Mouse (Mus musculus) MEL-GATA-1-ER (cell line): ENCODE measurements around the gene Hadha.
A peak's percentile ranks its signal among the peaks of the same experiment; 100 is the strongest.

Source experiments
- DNase-seq: peaks from one replicate; pipeline ENCODE4 v3.0.0-alpha.2; 2012; ENCODE audit warnings: low read depth; ENCODE audit errors: extremely low read depth

Gene Hadha

DNA sequence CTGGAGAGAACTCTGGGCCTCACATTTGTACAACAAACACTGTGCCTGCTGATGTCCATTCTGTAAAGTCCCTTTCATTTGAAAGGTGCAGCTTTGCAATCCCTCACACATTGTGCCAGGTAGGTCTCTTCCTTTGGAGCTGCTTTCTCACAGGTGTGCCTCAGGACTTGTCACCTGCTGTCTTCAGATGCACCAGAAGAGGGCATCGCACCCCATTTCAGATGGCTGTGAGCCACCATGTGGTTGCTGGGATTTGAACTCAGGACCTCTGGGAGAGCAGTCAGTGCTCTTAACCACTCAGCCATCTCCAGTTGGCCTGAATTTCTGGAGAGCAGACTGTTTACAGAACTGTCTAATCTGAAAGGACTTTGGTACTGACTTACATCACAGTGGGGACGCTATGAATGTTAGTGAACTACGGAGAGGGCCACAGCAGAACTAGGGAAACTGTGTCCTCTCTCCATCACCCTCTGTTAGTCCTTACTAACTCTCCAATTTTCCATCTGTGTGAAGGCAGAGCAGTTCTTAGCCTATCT lies 42.4 kb downstream of the Hadha start:
- no peak for DNase-seq

DNA sequence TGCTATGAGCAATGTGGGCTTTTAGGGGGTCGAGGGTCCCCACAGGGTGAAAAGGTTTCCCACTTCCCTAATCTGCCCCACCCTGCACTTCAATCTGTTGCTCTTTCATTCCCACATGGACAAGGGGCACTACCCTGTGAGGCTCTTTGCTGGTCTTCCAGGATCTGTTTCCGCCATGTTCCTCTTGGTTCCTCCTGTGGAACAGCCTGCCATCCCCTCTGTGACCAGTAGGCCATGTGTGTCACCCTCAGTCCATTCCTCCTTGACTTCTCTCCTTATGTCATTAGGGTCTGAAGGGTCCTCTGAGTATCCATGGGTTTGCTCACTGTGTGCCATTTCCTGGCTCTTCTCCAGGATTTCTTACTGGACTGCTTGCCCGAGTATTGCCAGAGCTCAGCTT lies 43.2 kb downstream of the Hadha start:
- DNase-seq: no peak

DNA sequence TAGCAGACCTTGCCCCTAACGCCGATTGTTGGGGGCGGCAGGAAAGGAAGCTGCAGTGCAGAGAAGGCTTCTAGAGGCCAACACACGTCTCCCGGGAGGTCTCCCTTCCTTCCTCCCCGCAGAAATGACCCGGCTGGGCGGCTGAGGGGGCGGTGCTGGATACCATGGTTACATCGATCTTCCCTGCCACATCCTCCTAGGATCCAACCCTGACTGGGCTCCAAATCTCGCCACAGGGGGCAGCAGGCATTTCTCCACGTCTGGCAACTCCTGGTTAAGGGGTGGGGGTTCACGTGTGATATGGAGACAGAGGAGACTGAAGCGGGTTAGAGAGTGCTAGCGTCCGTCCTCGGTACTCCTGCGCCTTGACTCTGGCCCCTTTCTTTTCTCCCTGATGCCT lies 43.8 kb downstream of the Hadha start:
- no peak for DNase-seq

DNA sequence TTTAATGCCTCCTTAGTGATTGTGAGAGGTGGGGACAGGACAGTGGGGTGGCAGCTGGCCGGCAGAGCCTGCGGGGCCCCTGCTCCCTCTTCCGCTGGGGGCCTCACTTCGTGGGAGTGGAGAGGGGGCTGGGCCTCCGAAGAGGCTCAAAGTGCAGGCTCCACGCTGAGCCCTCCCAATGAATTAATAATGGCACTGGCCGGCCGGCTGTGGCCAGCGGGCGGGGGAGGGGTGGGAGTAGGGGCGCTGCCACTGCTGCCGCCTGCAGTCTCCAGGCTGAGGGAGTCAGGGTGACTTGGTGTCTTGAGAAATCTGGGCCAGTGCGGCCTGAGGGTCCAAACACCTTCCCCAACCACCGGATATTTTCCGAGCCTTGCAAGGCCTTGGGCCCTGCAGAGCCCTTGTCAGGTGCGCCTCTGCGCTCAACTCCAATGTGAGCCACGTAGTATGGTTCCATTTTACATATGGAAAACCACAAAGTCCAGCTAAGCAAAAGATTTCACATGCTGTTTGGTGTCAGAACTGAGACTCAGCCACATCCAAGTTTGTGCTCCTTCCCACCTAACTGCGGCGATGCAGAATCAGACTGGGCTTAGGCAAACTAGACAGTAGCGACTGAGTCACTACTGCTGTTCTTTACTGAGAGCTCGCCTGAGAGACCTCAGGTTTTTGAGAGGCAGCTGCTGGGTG lies 44.4 kb downstream of the Hadha start:
- no peak for DNase-seq

DNA sequence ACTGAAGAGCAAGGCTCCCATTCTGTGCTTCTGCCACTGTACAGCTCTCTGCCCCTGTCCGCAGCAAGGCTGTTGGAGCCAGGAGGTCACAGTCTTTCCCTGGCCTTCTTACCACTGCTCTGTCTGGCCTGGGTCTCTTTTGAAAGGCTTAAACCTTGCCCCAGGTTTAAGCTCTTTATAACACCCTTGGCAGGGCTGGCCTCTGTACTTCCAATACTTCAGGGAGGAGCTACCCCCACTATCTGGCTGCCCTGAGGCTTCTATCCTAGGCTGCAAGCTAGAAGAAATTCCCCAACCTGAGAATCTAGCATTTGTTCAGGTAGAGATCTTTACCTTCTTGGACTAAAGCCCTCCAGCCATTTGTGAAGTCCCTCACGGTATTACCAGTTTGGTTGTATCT lies 45.1 kb downstream of the Hadha start:
- DNase-seq: no peak

DNA sequence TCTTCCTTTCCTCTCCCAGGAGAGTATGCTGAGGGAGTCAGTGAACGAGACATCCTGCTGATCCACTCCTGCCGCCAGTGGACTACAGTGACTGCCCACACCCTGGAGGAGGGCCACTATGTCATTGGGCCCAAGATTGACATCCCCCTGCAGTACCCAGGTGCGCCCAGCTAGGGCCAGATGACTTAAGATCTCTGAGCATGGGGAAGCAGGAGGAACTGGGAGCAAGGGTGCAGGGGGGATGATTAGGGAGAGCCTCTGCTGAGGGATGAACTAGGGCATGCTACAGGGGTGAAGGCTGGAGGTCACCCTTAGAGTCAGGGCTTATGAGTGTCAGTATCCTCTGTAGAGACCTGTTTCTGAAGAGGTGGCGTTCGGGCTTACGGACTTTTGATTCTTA lies 46.7 kb downstream of the Hadha start:
- DNase-seq: no peak

DNA sequence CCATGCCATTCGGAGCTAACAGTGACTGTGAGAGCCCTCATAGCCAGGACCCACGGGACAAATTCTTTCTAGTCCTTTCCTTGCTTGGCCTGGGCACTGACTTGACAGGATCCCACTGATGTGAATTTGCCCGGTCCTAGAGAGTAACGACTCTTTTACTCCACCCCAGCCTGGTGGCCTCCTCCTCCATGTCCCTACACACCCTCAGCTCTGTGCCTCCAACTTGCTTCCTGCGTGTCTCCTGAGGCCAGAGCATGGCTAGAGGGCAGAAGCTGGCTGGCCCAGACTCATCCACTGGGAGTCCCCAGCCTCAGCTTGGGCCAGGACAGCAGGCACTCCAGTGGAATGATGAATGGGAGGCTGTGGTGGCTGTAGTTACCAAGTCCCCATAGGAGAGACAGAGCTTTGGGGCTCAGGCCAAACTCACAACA lies 47.3 kb downstream of the Hadha start:
- no peak for DNase-seq

DNA sequence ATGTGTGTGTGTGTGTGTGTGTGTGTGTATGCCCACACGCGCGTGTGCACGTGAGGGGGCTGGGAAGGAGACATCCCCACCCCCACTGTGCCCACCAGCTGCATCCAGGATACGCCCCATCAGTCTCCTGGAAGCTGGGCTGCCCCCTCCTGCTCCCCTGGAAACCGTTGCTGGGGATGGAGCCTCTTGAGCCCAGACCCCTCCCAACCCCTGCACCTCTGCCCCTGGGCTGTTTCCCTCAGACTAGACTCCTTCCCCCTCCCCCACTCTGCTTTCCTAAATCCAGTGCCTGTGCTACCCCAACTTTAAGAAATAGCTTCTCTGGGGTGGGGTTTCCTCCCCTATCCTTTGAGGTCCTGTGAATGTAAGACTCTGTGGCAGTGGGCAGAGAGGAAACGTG lies 47.8 kb downstream of the Hadha start:
- no peak for DNase-seq

DNA sequence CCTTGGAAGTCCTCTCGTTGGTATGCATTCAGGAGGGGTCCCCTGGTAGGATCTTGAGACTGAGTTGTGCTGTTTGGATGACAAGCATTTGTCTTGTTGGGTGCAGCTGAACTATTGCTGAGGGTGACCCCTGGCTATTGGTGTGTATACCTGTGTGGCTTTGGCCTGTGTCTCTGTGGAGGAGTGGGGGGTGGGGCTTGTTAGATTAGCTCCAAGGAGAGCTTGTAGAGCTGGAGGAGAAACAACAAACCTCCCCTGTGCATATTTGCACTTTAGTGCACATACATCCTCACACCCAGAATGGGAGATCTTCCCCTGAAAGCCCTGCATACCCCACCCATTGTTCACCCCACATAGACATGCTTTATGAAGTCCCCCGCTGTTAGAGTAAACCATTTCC lies 48.2 kb downstream of the Hadha start:
- DNase-seq: no peak

DNA sequence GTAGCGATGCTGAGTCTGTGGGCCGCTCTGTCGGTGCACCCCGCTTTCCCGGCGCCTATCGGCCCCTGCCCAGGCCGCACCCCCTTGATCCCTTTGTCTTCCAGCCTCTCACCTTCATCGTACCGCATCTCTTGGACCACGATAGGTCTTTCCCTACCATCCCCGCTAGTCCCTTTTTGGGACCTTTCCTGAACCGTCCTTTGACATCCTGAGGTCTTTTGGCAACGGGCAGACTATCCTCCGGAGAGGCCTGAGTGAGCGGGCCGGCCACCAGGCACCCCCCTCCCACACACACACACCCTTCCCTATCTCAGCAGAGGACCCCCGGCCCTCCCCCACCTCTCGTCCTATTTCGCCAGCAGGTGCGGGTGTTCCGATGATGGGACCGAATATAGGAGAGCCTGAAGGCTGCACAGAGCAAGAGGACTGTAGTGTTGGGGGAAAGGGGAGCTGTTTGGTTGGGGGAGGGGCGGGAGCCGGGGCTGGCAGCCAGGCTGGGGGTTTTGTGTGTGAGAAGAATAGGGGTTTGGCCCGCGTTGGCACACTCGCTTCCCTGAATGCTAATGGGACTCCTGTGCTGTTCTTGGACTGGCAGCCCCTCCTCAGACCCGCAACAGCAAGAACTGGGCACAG lies 49.2 kb downstream of the Hadha start, which contains the start of gene 3110082J24Rik:
3110082J24Rik (minus strand) TSS at position 419 of the 633 bp plus-strand sequence.
- no peak for DNase-seq

DNA sequence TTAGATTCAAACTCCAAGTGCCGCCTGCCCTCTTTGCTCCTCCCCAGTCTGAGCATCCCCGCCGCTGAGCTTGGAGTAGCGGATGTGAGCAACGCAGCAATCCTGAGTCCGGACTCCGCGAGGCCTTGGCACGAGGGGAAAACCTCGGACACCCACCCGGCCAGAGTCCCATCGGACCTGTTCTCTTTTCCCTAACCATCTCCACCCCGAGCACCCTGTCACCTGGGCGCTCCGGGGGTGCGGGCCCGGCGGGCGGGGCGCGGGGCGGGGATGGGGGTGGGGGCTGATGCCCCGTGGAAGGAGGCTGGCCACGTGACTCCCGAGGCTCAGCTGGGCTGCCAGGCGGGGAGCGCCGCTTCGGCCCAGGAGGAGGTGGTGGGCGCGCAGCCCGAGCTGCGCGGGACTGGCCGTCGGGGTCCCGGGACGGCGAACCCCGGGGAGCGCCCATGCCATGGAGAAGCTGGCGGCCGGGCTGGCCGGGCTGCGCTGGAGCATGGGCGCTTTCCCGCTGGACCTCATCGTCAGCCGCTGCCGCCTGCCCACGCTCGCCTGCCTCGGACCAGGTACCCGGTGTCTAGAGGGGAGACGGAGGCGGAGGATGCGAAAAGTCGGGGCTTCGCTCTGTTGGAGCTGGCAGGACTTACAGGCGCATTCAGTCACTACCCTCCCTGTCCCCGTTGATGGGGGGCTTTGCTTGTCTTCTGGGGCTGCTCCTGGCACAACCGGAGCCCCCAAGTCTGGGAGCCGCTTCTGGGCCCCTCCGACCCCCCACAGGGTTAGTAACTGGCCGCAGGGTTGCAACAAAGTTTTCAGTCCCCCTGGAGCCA lies 49.9 kb downstream of the Hadha start, which contains the start of gene Garem2:
Garem2 (plus strand) TSS at position 321 of the 827 bp plus-strand sequence.
- DNase-seq: no peak

DNA sequence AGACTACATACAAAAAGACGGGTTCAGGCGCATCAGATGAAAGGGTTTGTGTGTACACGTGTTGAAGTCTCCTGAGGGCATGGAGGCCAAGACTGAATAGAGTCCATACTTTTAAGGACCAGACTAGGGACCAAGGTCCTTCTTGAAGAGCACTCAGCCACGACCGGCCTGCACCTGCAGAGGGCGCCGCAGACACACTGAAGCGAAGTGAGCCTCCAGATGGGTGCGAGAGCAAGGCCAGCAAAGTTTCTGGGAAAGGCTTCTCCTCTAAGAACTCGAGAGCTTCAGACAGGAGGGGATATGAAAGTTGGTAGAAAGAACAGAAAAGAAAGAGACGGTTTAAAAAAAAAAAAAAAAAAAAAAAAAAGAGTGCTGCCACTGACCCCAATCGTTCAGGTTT lies 50.6 kb downstream of the Hadha start:
- no peak for DNase-seq

DNA sequence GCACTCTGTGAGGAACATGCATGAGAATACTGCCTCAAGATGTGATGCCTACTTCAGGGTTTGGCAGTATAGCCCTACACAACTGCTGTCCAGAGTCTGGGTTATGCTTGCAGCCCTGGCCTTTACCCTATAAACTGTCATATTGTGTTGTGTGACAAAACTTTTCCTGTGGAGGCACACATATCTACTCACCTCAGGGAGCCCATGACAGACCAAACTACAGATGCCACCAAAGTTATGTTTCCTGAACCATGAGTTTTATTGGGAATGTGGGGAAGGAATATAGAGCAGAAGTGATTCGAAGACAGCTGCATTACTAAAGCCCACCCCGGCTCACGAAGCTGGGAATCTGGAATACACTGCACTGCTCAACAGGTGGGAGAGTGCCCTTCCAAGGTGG lies 51.6 kb downstream of the Hadha start:
- no peak for DNase-seq

DNA sequence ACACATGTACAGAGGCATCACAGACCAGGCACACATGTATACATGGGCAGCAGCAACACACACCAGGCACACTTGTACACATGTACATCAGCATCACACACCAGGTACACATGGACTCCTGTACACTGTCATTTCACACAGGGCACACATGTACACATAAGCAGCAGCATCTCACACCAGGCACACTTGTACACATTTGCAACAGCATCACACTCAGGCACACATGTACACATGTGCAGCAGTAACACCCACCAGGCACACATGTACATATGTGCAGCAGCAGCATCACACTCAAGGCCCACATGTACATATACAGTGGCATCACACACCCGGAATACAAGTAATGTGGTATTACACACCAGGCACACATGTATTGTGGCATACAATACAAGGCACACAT lies 56.7 kb downstream of the Hadha start:
- no peak for DNase-seq

DNA sequence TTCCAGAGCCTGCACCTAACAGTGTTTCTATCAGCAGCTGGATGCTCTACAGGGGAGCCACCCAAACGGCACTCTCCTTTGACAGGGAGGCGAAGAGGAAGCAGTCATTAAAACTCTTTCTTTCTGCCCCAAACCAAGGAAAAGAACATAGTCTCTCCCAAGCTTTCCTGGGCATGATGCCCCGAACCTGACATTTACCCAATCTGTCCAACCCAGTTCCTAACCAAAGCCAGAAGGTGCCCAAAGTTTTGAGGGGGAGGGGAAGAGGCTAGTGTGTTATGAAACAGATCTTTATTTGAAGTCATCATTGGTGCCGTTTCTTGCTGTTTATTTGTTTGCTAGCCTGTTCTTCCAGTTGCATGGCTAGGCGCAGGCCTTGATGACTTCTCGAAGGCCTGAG lies 59.2 kb downstream of the Hadha start:
- no peak for DNase-seq

DNA sequence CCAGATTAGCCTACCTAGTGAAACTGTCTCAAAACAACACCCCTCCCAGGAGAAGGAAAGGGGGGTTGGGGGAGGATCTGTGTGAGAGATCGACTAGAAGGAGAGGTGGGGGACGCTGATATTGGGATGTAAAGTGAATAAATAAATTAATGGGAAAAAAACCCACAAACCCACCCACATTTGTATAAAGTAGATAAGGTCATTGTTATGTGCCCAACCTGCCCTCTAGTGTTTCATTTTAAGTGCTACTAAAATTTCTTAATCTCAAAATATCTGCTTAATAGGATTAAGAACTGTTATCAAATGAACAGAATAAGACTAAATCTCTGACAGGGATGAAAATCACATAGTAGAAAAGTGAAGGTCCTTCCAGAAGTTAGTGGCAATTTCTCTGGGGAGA lies 60.6 kb downstream of the Hadha start:
- DNase-seq: no peak

DNA sequence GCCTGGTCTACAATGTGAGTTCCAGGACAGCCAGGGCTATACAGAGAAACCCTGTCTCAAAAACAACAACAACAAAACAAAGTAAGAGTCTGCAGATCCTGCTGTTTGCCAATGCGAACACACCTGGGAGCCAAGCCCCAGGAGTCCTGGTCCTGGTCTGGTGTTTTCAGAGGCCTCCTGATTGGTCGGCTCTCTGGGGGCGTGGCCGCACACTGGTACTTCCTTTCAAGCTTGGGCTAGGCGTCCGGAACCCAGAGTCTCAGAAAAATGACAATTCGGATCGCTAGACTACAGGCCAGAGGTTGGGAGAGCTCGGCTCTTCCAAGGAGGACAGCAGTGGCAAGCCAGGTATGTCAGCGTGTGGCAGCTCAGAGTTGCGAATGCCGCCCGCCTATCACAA lies 62.3 kb downstream of the Hadha start:
- DNase-seq: no peak

DNA sequence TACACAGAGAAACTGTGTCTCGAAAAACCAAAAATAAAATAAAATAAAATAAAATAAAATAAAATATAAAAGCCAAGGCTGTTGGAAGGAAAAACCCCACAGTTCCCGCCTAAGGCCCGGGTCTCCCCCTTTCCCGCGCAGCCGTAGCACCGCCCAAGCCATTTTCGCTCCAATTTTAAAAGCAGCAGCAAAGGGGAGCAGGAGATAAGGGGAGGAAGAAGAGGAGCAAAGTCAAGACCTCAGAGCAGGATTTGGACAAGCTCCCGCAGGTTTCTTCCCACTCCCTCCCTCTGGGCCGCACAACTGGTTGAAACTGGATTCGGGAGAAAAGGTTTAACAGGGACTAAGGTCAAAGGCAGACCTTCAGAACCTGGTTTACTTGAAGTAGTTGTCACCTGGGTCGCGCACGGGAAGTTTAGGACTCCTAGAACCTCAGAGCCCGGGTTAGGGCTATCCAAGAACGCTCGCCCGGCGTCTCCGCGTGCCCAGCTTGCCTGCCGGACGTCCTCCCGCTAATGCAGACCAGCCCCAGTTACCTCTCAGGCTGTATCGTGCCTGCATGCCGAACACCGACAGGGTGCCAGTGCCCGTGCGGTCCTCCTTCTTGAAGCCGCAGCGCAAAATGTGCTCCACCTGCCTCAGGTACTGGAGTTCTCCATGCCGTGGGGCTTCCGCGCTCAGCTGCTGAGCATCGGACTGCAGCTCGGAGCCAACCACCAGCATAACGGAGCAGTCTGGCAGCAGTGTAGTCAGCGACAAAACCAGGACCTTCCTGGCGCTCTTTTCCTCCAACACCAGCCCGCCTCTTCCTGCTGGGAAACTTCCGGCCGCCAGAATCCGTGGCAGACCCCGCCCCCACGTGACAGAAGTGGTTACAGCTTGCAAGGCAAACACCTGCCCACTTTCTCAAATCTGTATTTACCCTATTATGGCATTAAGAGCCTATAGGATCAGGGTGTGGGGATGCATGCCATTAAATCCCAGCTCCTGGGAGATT lies 81.8 kb downstream of the Hadha start, which contains the start of gene Tyms:
Tyms (minus strand) TSS at position 793 of the 997 bp plus-strand sequence.
- DNase-seq: peak; percentile 83

DNA sequence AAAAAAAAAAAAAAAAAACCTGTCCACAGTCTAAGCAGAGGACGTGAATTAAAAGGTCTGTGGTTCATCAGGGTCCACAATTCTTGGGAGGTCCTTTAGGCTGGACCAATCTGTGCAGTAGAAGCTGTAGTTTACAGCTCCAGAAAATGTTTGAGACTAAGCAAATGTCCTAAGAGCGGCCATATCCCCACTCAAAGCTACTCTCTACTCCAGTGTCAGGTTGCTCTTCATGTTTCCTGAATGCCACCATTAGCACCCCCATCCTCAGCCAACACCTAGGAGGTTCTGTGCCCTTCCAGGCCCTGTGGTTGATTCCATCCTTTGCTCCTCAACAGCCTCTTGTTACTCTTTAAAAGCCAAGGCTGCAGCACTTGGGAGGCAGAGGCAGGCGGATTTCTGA lies 82.6 kb downstream of the Hadha start:
- no peak for DNase-seq

DNA sequence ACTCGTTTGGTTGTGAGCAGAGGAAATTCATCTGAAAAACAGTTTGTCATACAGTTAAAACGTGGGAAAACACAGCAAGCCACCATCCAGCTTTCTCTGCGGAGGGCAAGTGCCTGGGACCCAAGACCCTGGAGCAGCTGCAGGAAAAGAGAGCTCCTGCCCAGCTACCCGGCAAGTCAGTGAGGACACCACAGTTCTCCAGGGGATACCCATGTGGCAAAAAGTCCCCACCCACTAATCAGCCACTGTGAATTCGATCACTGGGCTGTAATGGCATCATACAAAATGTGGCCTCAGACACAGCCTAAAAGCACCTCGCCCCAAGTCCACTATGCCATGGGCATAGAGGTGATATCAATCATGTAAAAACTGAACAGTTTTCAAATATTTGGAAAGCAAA lies 83.3 kb downstream of the Hadha start:
- DNase-seq: no peak
